Mouse (Mus musculus) cerebellum, adult 9-11 months (tissue): ENCODE measurements around the gene Prok2.

Experiments
- DNase-seq: peaks from one replicate; pipeline ENCODE4 v3.0.0; 2022

Gene Prok2

GRCm38 (mm10) chr6:99725971-99726561, at the start of gene Prok2:
Gene Prok2 (minus strand): TSS chr6:99726392.
- DNase-seq: no peak

GRCm38 (mm10) chr6:99774680-99775079, 48.5 kb upstream of the Prok2 start:
- no peak for DNase-seq

GRCm38 (mm10) chr6:99768495-99768894, 42.3 kb upstream of the Prok2 start:
- no peak for DNase-seq

GRCm38 (mm10) chr6:99764916-99765315, 38.7 kb upstream of the Prok2 start:
- no peak for DNase-seq

- no peak for DNase-seq
These were observed 36.1 kb upstream of the Prok2 start for GRCm38 (mm10) chr6:99762069-99762985.

- DNase-seq: no peak
These were observed 29.9 kb upstream of the Prok2 start for GRCm38 (mm10) chr6:99756105-99756504.

- DNase-seq: no peak
These were observed 25.1 kb upstream of the Prok2 start for GRCm38 (mm10) chr6:99751308-99751707.

- DNase-seq: no peak
These were observed 20.1 kb upstream of the Prok2 start for GRCm38 (mm10) chr6:99746275-99746674.

GRCm38 (mm10) chr6:99742866-99743265, 16.7 kb upstream of the Prok2 start:
- DNase-seq: no peak

- no peak for DNase-seq
These were observed 8.5 kb upstream of the Prok2 start for GRCm38 (mm10) chr6:99734666-99735065.

GRCm38 (mm10) chr6:99732673-99733072, 6.5 kb upstream of the Prok2 start:
- DNase-seq: no peak

- no peak for DNase-seq
These were observed 5.7 kb upstream of the Prok2 start for GRCm38 (mm10) chr6:99731926-99732325.

- no peak for DNase-seq
These were observed 3.7 kb upstream of the Prok2 start for GRCm38 (mm10) chr6:99729853-99730252.

- no peak for DNase-seq
These were observed 548 bp upstream of the Prok2 start for GRCm38 (mm10) chr6:99726576-99727303.

- DNase-seq: no peak
These were observed 3.8 kb downstream of the Prok2 start for GRCm38 (mm10) chr6:99722390-99722789.

GRCm38 (mm10) chr6:99721032-99721431, 5.2 kb downstream of the Prok2 start:
- no peak for DNase-seq

GRCm38 (mm10) chr6:99715913-99716312, 10.3 kb downstream of the Prok2 start:
- DNase-seq: no peak

GRCm38 (mm10) chr6:99715191-99715590, 11.0 kb downstream of the Prok2 start:
- no peak for DNase-seq

GRCm38 (mm10) chr6:99713256-99713655, 12.9 kb downstream of the Prok2 start:
- no peak for DNase-seq

GRCm38 (mm10) chr6:99711576-99712101, 14.6 kb downstream of the Prok2 start:
- no peak for DNase-seq

GRCm38 (mm10) chr6:99700484-99700883, 25.7 kb downstream of the Prok2 start:
- no peak for DNase-seq

GRCm38 (mm10) chr6:99692916-99693841, 33.0 kb downstream of the Prok2 start:
- DNase-seq: peak; percentile 73
